Mouse (Mus musculus) embryonic facial prominence, embryonic 11.5 days (tissue): Measurements from ENCODE around the gene Fosl2. TPM values are rescaled to one million over a fixed set of nuclear protein-coding genes. Genes with fewer than 3 reads are reported as not detected.

ENCODE experiments used
- ATAC-seq: fragments of 200-750 bp; cut with Nextera tagmentation; replicated peaks from 2 replicates; pipeline ENCODE4 v1.8.0; 2017; ENCODE audit warnings: low read depth; ENCODE audit not compliant: insufficient number of reproducible peaks, low FRiP score, low TSS enrichment
- DNase-seq: peaks from one replicate; pipeline ENCODE4 v3.0.0-alpha.2; 2015; ENCODE audit warnings: low spot score
- H3K27ac ChIP-seq: fragments of 300-500 bp; sonication (generic); replicated peaks from 2 replicates; pipeline ENCODE4 v1.5.1; 2014; ENCODE audit warnings: mild to moderate bottlenecking, low read depth, low read length, control low read depth
- H3K27me3 ChIP-seq: fragments of 300-500 bp; sonication (generic); 2 replicates; pipeline ENCODE4 v1.6.1; 2014; ENCODE audit warnings: mild to moderate bottlenecking, low read length, moderate library complexity, mixed read lengths; ENCODE audit not compliant: control insufficient read depth, insufficient read depth
- H3K36me3 ChIP-seq: fragments of 300-500 bp; sonication (generic); replicated peaks from 2 replicates; pipeline ENCODE4 v1.6.1; 2014; ENCODE audit warnings: low read depth, mild to moderate bottlenecking, low read length, moderate library complexity, mixed read lengths; ENCODE audit not compliant: control insufficient read depth, insufficient read depth
- H3K4me1 ChIP-seq: fragments of 300-500 bp; sonication (generic); 2 replicates; pipeline ENCODE4 v1.6.1; 2014; ENCODE audit warnings: low read length, mixed read lengths; ENCODE audit not compliant: control insufficient read depth, insufficient read depth
- H3K4me2 ChIP-seq: fragments of 300-500 bp; sonication (generic); 2 replicates; pipeline ENCODE4 v1.6.1; 2014; ENCODE audit warnings: low read depth, mild to moderate bottlenecking, control low read depth, low read length, moderate library complexity
- H3K4me3 ChIP-seq: fragments of 300-500 bp; sonication (generic); 2 replicates; pipeline ENCODE4 v1.5.1; 2014; ENCODE audit warnings: low read depth, low read length, control low read depth
- H3K9ac ChIP-seq: fragments of 300-500 bp; sonication (generic); replicated peaks from 2 replicates; pipeline ENCODE4 v1.6.1; 2014; ENCODE audit warnings: mild to moderate bottlenecking, control low read depth, low read length
- H3K9me3 ChIP-seq: fragments of 300-500 bp; sonication (generic); replicated peaks from 2 replicates; pipeline ENCODE4 v1.6.1; 2016; ENCODE audit warnings: mild to moderate bottlenecking, low read length, inconsistent platforms, mixed read lengths; ENCODE audit not compliant: control insufficient read depth
- WGBS: fragments of 180-500 bp; shearing (Covaris S2); extraction: QIAGEN DNeasy Blood & Tissue Kit; methylation state at CpG from one replicate; pipeline ENCODE4 v1.1.7; 2014; 5-methylcytosine and 5-hydroxymethylcytosine counted together
- polyA plus RNA-seq: library from polyadenylated mRNA; unstranded; fragments of >200 nt; fragmentation: Nextera tagmentation; extraction: Ambion mirVana; gene quantifications from 2 replicates; pipeline ENCODE4 v1.2.1, GENCODE M21; 2014

Gene Fosl2
- polyA plus RNA-seq, 1 experiment from 2014 or later: 1.1 TPM

DNA sequence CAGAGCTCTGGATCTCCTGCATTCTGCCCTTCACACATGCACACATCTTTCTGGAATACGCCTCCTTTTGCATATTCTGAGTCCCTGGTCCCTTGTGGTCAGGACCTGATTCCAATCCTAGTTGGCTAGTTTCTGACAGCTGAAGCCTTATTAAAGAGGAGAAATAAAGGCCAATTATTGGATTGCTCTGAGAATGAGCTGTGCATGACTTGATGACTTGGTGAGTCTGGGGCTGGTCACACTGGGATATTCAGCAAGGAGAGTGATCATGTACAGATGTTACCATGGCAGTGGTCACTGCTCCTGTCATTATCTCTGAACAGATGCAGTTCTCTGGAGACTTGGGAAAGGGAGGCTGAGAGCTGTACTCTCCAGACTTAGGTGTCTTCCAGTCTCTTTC is 32.1 kb upstream of the Fosl2 start:
- H3K9ac ChIP-seq: no peak overlapping the region
- no peak overlapping the region for H3K27ac ChIP-seq
- H3K27me3 ChIP-seq: no peaks in the 10 kb centered on the region
- H3K4me1 ChIP-seq: no peaks in the 10 kb centered on the region
- no peaks in the 10 kb centered on the region for H3K36me3 ChIP-seq
- WGBS: 91% methylated on average over 1 of the region's 1 CpGs
- no peak overlapping the region for H3K4me2 ChIP-seq
- H3K4me3 ChIP-seq: no peak overlapping the region
- DNase-seq: no peak
- no peaks in the 10 kb centered on the region for H3K9me3 ChIP-seq
- no peak for ATAC-seq

DNA sequence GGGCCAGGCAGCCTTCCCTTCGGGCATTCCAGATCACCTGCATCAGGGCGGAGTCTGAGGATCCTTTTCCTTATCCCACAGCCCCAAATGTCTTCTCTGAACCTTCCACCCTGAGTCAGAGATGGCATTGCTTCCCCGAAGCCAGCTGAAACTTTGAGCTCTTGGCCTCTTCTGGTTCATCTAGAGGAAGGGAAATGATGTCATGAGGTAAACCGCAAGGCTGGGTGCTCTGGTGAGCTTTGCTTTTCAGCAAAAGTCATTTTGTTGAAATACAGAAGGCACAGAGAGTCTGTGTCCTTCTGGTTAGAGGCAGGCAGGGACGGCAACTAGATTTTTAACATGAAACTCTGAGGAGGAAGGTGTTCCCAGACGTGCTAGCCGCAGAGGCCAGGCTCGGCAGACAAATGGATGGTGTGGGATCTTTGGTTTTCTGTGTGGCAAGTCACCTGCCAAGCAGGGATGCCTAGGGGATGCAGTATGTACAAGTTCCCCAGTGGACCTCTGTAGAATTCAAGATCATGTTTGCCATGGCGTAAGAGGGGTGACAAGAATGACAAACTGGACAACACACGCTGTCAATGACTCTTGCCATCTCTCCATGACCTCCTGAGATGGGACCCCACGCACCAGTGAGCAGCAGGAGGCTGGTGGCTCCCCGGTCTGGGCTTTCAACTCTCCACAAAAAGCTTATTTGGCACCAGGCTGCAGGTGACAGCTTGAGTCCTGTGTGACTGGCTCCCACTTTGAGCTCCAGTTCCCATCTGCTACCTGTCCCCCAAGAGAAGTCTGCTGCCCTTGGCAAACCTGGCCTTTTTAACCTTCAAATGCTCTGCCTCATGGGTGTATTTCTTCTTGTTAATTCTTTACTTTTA is 31.2 kb upstream of the Fosl2 start:
- 82% methylated on average over 12 of the region's 12 CpGs for whole genome bisulfite sequencing
- DNase-seq: no peak

DNA sequence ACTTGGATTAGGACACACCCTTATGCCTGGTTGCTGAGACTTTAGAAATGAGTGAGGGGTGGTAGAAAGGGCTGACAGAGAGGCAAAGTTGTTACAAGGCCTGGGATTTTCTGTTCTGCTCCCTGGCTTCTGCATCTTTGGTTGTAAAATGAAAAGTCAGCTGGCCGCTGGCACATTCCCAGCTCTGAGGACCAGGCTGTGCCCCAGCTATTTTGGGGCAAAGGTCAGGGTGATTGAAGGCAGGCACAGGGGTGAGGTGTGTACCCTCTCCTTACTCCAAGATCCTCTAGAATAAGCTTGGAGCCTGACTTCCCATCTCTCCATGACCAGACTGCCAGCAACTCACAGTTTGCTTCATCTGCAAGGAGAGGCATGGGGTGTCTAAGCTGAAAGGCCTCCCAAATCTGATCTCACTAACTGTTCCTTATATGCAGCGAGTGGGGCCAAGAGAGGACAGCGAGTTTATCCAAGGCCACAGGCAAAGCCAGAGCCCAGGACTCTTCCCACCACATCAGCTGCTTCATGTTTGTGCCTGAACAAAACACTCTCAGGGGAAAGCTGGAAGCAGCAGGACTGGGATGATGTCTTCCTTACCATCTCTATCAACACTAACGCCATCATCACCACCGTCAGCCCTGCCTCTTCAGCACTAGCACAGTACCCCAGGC is 29.0 kb upstream of the Fosl2 start:
- Histone ChIP-seq H3K27ac (no peak overlapping the region), H3K4me2 (no peak overlapping the region), H3K9ac (no peak overlapping the region), H3K9me3 (no peaks in the 10 kb centered on the region), H3K27me3 (no peaks in the 10 kb centered on the region), H3K4me3 (no peak overlapping the region), H3K4me1 (no peaks in the 10 kb centered on the region), H3K36me3 (no peaks in the 10 kb centered on the region)
- ATAC-seq (no peak), DNase-seq (no peak)
- WGBS: 87% methylated on average over 5 of the region's 5 CpGs

More for the DNA sequence above, 31.2 kb upstream of the Fosl2 start:
- no peak overlapping the region for H3K27ac ChIP-seq
- no peaks in the 10 kb centered on the region for H3K36me3 ChIP-seq
- H3K4me3 ChIP-seq: no peak overlapping the region
- H3K4me2 ChIP-seq: no peak overlapping the region
- H3K9me3 ChIP-seq: no peaks in the 10 kb centered on the region
- H3K9ac ChIP-seq: no peak overlapping the region
- no peaks in the 10 kb centered on the region for H3K4me1 ChIP-seq
- no peak for ATAC-seq
- no peaks in the 10 kb centered on the region for H3K27me3 ChIP-seq

DNA sequence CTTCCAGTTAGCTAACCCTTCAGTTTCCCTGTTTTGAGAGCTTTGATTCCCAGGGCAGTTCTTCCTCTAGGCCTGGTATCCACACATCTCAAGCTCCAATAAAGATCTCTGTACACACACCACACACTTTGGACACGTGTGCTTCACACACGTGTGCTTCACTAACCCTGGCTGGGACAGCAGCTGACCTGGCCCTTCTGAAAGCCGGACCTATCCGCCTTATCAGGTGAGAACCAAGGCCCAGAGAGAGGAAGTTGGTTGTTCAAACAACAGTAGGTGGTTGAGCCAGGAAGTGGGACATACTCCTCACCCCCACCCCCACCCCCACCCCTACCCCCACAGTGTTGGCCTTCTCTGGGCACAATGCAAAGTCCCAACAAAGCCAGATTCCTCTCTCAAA is 24.9 kb upstream of the Fosl2 start:
- 75% methylated on average over 4 of the region's 4 CpGs for WGBS
- no peak overlapping the region for H3K4me3 ChIP-seq
- no peak for DNase-seq

DNA sequence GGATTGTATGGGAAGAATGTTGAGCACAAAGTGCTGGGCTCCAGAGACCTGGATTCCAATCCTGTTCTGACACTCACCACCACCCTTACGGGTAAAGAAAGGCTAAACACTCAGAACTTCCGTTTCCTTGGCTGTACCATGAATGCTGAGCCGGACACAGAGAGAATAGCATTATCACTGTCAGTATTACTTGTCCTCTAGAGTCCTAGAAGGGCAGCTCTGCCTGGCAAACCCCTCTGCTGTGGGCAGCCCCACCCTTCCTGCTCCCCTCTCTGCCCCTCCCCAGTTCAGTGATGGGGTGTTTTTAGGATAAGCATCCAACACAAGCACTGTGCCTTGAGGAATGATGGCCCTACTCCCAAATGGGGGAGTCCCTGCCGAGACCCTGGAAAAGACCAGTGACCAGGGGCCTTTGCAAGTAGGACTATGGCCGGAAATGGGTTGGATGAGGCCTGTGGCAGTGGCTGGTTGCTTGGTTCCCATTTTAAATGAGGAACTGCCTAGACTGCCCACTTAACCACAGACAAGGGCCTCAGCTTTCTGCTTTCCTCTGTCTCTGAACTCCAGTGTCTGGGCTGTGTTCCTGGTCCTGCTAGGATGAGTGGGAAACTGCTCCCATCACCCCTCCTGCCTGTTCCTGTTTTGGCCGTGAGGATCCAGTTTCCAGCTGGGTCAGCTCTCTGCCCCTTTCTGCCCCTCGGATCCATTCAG is 23.2 kb upstream of the Fosl2 start:
- Histone ChIP-seq H3K4me2 (no peak overlapping the region), H3K4me3 (no peak overlapping the region), H3K36me3 (no peaks in the 10 kb centered on the region), H3K4me1 (no peaks in the 10 kb centered on the region), H3K9ac (no peak overlapping the region), H3K27ac (no peak overlapping the region), H3K27me3 (no peaks in the 10 kb centered on the region), H3K9me3 (no peaks in the 10 kb centered on the region)
- 74% methylated on average over 7 of the region's 7 CpGs for WGBS
- DNase-seq: no peak
- ATAC-seq: no peak

More for the DNA sequence above, 24.9 kb upstream of the Fosl2 start:
- H3K4me1 ChIP-seq: no peaks in the 10 kb centered on the region
- no peaks in the 10 kb centered on the region for H3K27me3 ChIP-seq
- no peaks in the 10 kb centered on the region for H3K9me3 ChIP-seq
- no peak overlapping the region for H3K9ac ChIP-seq
- H3K36me3 ChIP-seq: no peaks in the 10 kb centered on the region
- H3K27ac ChIP-seq: no peak overlapping the region
- no peak overlapping the region for H3K4me2 ChIP-seq
- no peak for ATAC-seq

DNA sequence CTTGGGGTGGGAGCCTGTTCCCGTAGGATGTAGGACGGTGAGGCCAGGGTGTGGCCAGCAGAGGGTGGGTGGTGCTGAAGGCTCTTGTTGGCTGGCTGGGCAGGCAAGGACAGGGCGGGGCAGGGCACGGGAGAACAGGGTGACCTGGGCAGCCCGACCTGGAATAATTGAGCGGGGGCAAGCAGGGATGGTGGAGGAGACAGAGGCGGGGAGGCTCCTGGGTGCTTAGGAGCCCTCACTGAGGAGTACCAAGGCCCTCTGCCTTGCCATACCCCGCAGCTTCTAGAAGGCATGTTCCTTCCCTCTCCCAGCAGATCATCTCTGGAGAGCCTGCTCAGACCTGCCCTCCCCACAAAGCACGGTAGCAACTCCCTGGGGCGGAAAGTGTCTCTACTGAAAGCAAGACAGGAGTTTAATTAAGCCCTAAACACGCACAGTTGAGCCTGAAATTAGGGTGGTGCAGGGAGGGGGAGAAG is 14.7 kb upstream of the Fosl2 start:
- H3K4me1 ChIP-seq: no peaks in the 10 kb centered on the region
- no peak overlapping the region for H3K9ac ChIP-seq
- WGBS: 37% methylated on average over 11 of the region's 11 CpGs
- no peak overlapping the region for H3K4me3 ChIP-seq
- no peaks in the 10 kb centered on the region for H3K36me3 ChIP-seq
- no peak overlapping the region for H3K4me2 ChIP-seq
- H3K27ac ChIP-seq: no peak overlapping the region
- ATAC-seq: no peak
- no peaks in the 10 kb centered on the region for H3K27me3 ChIP-seq
- no peaks in the 10 kb centered on the region for H3K9me3 ChIP-seq
- peak; percentile 49 for DNase-seq

DNA sequence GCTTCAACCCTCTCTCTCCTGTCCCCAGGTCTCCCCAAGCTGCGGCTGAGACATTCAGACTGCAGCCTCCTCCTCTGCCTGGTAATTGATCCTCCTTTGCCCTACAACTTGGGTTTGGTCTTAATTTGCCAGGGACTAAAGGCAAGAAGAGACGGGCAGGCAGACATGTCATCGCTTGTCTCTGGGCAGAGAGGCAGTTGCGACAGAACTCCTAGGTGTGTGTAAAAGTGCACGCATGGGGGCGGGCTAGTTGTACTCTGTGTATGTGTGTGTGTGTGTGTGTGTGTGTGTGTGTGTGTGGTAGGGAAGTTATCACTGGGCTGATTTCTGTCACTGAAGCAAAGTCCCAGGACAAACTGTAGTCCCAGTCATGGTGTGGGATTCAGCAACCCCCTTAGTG is 13.7 kb upstream of the Fosl2 start:
- no peak overlapping the region for H3K4me3 ChIP-seq
- no peaks in the 10 kb centered on the region for H3K9me3 ChIP-seq
- no peaks in the 10 kb centered on the region for H3K27me3 ChIP-seq
- whole genome bisulfite sequencing: 74% methylated on average over 6 of the region's 6 CpGs
- DNase-seq (no peak), ATAC-seq (no peak)
- H3K4me1 ChIP-seq: no peaks in the 10 kb centered on the region
- no peaks in the 10 kb centered on the region for H3K36me3 ChIP-seq
- H3K9ac ChIP-seq: no peak overlapping the region
- H3K4me2 ChIP-seq: no peak overlapping the region
- H3K27ac ChIP-seq: no peak overlapping the region
